Mouse (Mus musculus) liver, adult 2 months (tissue): ENCODE results near the gene Panx3. TPM values are rescaled to one million over a fixed set of nuclear protein-coding genes. Genes with fewer than 3 reads are reported as not detected.
A peak's percentile ranks its signal among the peaks of the same experiment; 100 is the strongest.

Experiments used
- DNase-seq: peaks from one replicate; pipeline ENCODE4 v3.0.0-alpha.2; 2011; ENCODE audit warnings: low read depth, low spot score; ENCODE audit errors: extremely low read depth
- H3K27ac ChIP-seq: fragments of 200-500 bp; replicated peaks from 2 replicates; pipeline ENCODE4 v1.5.1; 2012; ENCODE audit warnings: low read depth, mild to moderate bottlenecking, control low read depth, inconsistent platforms, low read length; ENCODE audit not compliant: insufficient read depth
- H3K27me3 ChIP-seq: fragments of 200-500 bp; 2 replicates; pipeline ENCODE4 v1.6.1; 2012; ENCODE audit warnings: mild to moderate bottlenecking, moderate library complexity, low read length, inconsistent platforms; ENCODE audit not compliant: control insufficient read depth, insufficient read depth
- H3K36me3 ChIP-seq: fragments of 200-500 bp; 2 replicates; pipeline ENCODE4 v1.6.1; 2012; ENCODE audit warnings: low read length, inconsistent platforms; ENCODE audit not compliant: control insufficient read depth, insufficient read depth
- H3K4me1 ChIP-seq: fragments of 200-500 bp; 2 replicates; pipeline ENCODE4 v1.6.1; 2011; ENCODE audit warnings: low read length; ENCODE audit not compliant: control insufficient read depth, insufficient read depth
- H3K4me3 ChIP-seq: fragments of 200-500 bp; 2 replicates; pipeline ENCODE4 v1.5.1; 2011; ENCODE audit warnings: low read depth, mild to moderate bottlenecking, control low read depth, low read length, moderate library complexity; ENCODE audit not compliant: insufficient read depth
- H3K79me2 ChIP-seq: fragments of 200-500 bp; 2 replicates; pipeline ENCODE4 v1.6.1; 2012; ENCODE audit warnings: inconsistent platforms, mild to moderate bottlenecking, low read length, moderate library complexity; ENCODE audit not compliant: control insufficient read depth, insufficient read depth
- H3K9ac ChIP-seq: fragments of 200-500 bp; 2 replicates; pipeline ENCODE4 v1.6.1; 2012; ENCODE audit warnings: low read depth, mild to moderate bottlenecking, control low read depth, inconsistent platforms, low read length
- CTCF ChIP-seq: fragments of 200-500 bp; IDR thresholded peaks from 2 replicates; pipeline ENCODE4 v1.5.1; 2011; ENCODE audit warnings: low read depth, low read length, control low read depth
- POLR2A ChIP-seq: fragments of 200-500 bp; IDR thresholded peaks from 2 replicates; pipeline ENCODE4 v1.6.1; 2011; ENCODE audit warnings: low read length, control low read depth; ENCODE audit not compliant: insufficient read depth; ENCODE audit errors: extremely low read depth
- WGBS: fragments of 180-500 bp; shearing (Covaris S2); methylation state at CpG from one replicate; pipeline ENCODE4 v1.1.7; 2018; 5-methylcytosine and 5-hydroxymethylcytosine counted together
- polyA plus RNA-seq: library from polyadenylated mRNA; depleted of rRNA; stranded (reverse); fragments of >200 nt; gene quantifications from 2 replicates; pipeline ENCODE4 v1.2.3, GENCODE M21; 2012
- total RNA-seq: library from RNA; depleted of rRNA; stranded (reverse); fragments of >200 nt; gene quantifications from 2 replicates; pipeline ENCODE4 v1.2.3, GENCODE M21; 2014

Panx3 gene
- total and polyA plus RNA-seq, 2 experiments = not detected

DNA sequence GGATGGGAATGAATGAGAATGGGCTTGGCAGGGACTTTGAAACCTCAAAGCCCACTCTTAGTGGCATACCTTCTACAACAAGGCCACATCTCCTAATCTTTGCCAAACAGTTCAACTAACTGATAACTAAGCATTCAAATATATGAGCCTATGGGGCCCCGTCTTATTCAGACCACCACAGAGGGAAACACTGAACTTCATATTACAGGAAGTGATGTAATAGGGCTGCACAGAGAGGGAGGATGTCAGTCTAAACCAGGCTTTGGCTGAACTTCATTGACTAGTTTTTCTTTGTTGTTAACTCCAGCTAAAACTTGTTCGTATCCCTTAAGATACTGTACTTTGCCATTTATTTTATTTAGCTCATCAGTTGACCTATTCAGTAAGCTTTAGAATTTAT, 39.1 kb downstream of the Panx3 start:
- Histone ChIP-seq H3K27ac (no peak overlapping the region), H3K79me2 (no peaks in the 10 kb centered on the region), H3K4me1 (peaks cover 4% of the 10 kb centered on the region), H3K36me3 (peaks cover 27% of the 10 kb centered on the region), H3K27me3 (no peaks in the 10 kb centered on the region), H3K9ac (no peak overlapping the region), H3K4me3 (no peak overlapping the region)
- TF ChIP-seq CTCF (no peak), POLR2A (no peak)
- DNase-seq = no peak
- 84% methylated on average over 2 of the region's 2 CpGs for WGBS

DNA sequence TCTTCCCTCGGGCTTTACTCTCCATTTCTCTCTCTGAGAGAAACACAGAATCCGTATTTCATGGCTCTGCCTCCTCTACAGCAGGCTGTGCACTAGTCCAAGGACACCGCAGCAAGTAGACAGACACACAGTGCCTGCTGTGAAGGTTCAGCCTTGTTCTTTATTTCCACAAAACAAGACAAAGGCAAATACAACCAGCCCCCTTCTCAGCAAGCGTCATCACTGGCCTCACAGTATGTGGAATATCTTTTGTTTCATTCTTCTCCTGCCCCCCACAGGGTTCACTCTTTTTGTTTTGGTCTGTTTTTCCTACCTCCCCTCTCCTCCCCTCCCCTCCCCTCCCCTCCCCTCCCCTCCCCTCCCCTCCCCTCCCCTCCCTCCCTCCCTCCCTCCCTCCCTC, 40.5 kb downstream of the Panx3 start:
- TF ChIP-seq CTCF = no peak
- no peaks in the 10 kb centered on the region for H3K27me3 ChIP-seq
- no peak for DNase-seq
- H3K4me3 ChIP-seq = no peak overlapping the region
- peaks cover 34% of the 10 kb centered on the region for H3K36me3 ChIP-seq
- peaks cover 4% of the 10 kb centered on the region for H3K4me1 ChIP-seq
- no peak overlapping the region for H3K27ac ChIP-seq
- 89% methylated on average over 4 of the region's 4 CpGs for WGBS
- H3K9ac ChIP-seq = no peak overlapping the region
- H3K79me2 ChIP-seq = no peaks in the 10 kb centered on the region

DNA sequence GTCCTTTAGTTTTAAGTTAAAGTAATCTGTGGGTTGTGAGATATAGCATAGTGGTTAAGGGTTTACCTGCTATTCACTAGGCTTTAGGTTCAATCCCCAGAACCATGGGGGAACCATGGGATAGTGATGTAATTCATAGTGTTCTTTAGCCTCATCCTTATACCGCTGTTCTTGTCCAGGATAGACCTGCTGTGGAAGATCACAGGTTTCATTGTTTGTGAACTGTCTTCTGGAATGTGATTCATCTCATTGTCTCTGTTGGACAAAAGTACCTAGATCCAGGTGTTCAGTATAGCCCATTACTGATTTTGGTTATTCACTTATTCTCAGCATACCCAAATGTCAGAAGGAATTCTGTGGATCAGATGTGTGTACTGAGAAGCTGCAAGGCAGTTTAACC, 41.8 kb downstream of the Panx3 start:
- Histone ChIP-seq H3K27me3 (no peaks in the 10 kb centered on the region), H3K9ac (no peak overlapping the region), H3K4me1 (peaks cover 4% of the 10 kb centered on the region), H3K79me2 (no peaks in the 10 kb centered on the region), H3K27ac (no peak overlapping the region), H3K4me3 (no peak overlapping the region), H3K36me3 (peaks cover 34% of the 10 kb centered on the region)
- WGBS = 97% methylated on average over 1 of the region's 1 CpGs
- TF ChIP-seq CTCF (no peak), POLR2A (no peak)
- no peak for DNase-seq

DNA sequence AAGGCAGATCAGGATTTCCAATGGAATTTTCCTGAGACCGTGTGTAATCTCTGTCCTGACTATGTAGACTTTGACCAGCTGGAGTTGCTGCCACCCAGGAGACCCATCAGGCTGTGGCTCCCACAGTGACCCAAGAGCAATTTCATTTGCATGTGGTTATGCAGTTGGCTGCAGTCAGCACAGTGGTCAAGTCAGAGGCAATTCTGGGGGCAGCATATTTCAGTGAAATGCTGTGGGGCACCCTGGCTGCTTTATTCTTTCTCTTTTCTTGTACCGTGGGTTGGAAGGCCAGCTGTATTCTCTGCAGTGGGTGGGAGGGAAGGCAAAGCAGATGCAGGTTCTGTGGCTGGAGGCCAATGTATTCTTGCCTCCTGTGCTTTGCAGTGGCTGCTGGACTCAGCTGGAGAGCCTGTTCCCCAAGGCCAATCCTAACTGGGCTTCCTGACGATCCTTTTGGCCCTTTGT, 42.9 kb downstream of the Panx3 start:
- Histone ChIP-seq H3K4me3 (no peak overlapping the region), H3K4me1 (peaks cover 4% of the 10 kb centered on the region), H3K27me3 (no peaks in the 10 kb centered on the region), H3K27ac (no peak overlapping the region), H3K9ac (no peak overlapping the region), H3K36me3 (peaks cover 34% of the 10 kb centered on the region), H3K79me2 (no peaks in the 10 kb centered on the region)
- no peak for TF ChIP-seq POLR2A
- TF ChIP-seq CTCF = no peak
- DNase-seq = peak; percentile 48
- 28% methylated on average over 3 of the region's 3 CpGs for WGBS

DNA sequence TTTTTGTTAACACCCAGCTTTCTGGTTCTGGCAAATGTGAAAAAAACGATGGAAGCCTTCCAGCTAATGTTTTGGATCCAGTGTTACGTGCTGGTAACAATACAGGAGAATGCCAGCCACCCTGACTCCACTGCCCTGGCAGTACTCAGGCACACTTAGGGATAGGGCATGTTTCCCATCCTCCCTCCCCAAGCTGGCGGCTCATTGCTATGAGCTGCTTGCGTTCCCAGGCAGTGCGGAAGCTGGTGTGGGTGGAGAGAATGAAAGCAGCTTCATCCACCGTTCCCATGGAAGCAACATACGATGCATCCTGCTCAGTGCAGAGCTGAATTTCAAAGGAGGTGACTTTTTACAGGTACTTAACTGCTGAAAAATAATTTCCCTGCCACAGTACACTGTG, 43.4 kb downstream of the Panx3 start:
- TF ChIP-seq CTCF = no peak
- no peak for TF ChIP-seq POLR2A
- Histone ChIP-seq H3K27me3 (no peaks in the 10 kb centered on the region), H3K36me3 (peaks cover 29% of the 10 kb centered on the region), H3K27ac (no peak overlapping the region), H3K4me3 (no peak overlapping the region), H3K4me1 (peaks cover 4% of the 10 kb centered on the region), H3K9ac (no peak overlapping the region), H3K79me2 (no peaks in the 10 kb centered on the region)
- 40% methylated on average over 7 of the region's 7 CpGs for WGBS
- DNase-seq = no peak

DNA sequence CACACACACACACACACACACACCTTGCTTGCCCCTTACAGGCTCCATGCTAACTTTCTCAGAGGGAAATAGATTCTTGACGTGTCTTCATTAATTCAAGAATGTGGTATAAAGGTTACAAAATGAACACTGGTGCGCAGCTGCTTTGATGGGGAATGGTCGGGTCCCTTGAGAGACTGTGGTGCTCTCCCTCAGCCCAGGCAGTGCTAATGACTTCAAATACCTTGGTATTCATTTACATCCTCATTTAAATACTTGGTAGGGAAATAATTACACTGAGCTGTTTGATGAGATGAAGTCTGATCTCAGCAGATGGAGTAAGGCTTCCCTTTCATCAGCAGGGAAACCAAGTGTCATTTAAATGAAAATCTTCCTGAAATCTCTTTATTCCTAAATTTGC, 43.9 kb downstream of the Panx3 start:
- Histone ChIP-seq H3K4me1 (peaks cover 4% of the 10 kb centered on the region), H3K27me3 (no peaks in the 10 kb centered on the region), H3K27ac (no peak overlapping the region), H3K4me3 (no peak overlapping the region), H3K36me3 (peaks cover 25% of the 10 kb centered on the region), H3K9ac (no peak overlapping the region), H3K79me2 (no peaks in the 10 kb centered on the region)
- TF ChIP-seq CTCF (no peak), POLR2A (no peak)
- 87% methylated on average over 3 of the region's 3 CpGs for WGBS
- no peak for DNase-seq
